In genomic region chr12:69879739-69880138, GRCm38 (mm10) we compare ENCODE assay signal across 13 mouse cellular contexts. TPM values are rescaled to one million over a fixed set of nuclear protein-coding genes. Genes with fewer than 3 reads are reported as not detected.
DNase-seq lines count a peak whose midpoint lies in the region; ATAC-seq lines count a peak whose summit lies in the region.
"Had no signal": no experiment of that assay in that cellular context is flagged by ENCODE, and none has a peak within 500 bp of the region (broad histone marks: within the 10 kb centered on the region; RNA-seq: fewer than 3 reads in every experiment).

No protein-coding gene starts in this region.

- H3K4me3 ChIP-seq in intestine, embryonic 16.5 days (ENCODE audit: low read length) = no peak overlapping the region
- H3K4me3 ChIP-seq: liver, embryonic 13.5 days had no signal

- intact Hi-C loops in left cerebral cortex, postnatal 25 days (cut with DNase I) = no loop called here

- 0 out of 2 replicates have a peak overlapping the region, but pooled peaks have one; percentile 10 for H3K9ac ChIP-seq in intestine, embryonic 16.5 days (ENCODE audit: low read depth, low read length)

- DNase-seq in frontal cortex, postnatal 25 days (ENCODE audit: low spot score in 2 of 2) = no peak
- peak; percentile 51 for DNase-seq in layer of hippocampus, adult 9-11 months
- DNase-seq in layer of hippocampus, adult 9-10 months (ENCODE audit: low spot score) = no peak
- DNase-seq in Muller cell, postnatal 12 days (ENCODE audit: inconsistent ontology term) = peak; percentile 47
- DNase-seq in cerebellum, postnatal 10 days = no peak
- no peak for DNase-seq in left cerebral cortex, postnatal 25 days (ENCODE audit: low spot score in 2 of 2)
- DNase-seq: cerebellum, adult 18-20 months; liver, embryonic 13.5 days; thymus, postnatal 36 days had no signal

- H3K9me3 ChIP-seq in intestine, embryonic 16.5 days (ENCODE audit: control insufficient read depth, low read length) = no peaks in the 10 kb centered on the region
- H3K9me3 ChIP-seq: liver, embryonic 13.5 days had no signal

- no peak overlapping the region for H3K27ac ChIP-seq in intestine, embryonic 16.5 days (ENCODE audit: low read length)
- H3K27ac ChIP-seq: hindbrain, postnatal 0 days; liver, embryonic 13.5 days had no signal

- H3K27me3 ChIP-seq in intestine, embryonic 16.5 days (replicated peaks; ENCODE audit: control insufficient read depth, insufficient read depth, low read length) = no peaks in the 10 kb centered on the region
- H3K27me3 ChIP-seq: liver, embryonic 13.5 days had no signal

- ATAC-seq in frontal cortex, adult (ENCODE audit: low TSS enrichment) = peak; percentile 56; the same call in 1 of the 2 replicates
- no peak for ATAC-seq in intestine, embryonic 16.5 days
- ATAC-seq: activated CD4-positive, CD25-positive, alpha-beta regulatory T cell, adult 4 months; hindbrain, postnatal 0 days had no signal

- H3K4me2 ChIP-seq in intestine, embryonic 16.5 days (ENCODE audit: low read depth, low read length) = peak overlapping the region; percentile 27; the same call in 1 of the 2 replicates
- H3K4me2 ChIP-seq: liver, embryonic 13.5 days had no signal

- H3K4me1 ChIP-seq in intestine, embryonic 16.5 days (ENCODE audit: control insufficient read depth, insufficient read depth, low read length) = peaks cover 21% of the 10 kb centered on the region

- WGBS in intestine, embryonic 16.5 days = 13% methylated on average over 6 of the region's 6 CpGs

- H3K36me3 ChIP-seq in intestine, embryonic 16.5 days (ENCODE audit: control insufficient read depth, insufficient read depth, low read length) = no peaks in the 10 kb centered on the region

RNA-seq across cellular contexts. Expression of gene Atl1, which starts 12.7 kb away (rescaled TPM):
- polyA plus RNA-seq in intestine, embryonic 16.5 days (2015; fragmentation: Nextera tagmentation; extraction: Ambion mirVana) = 5.1 and 5.4 TPM in 2 replicates
- total RNA-seq in left cerebral cortex, postnatal 25 days (2021) = 100 to 1,000 TPM; 236 to 246 TPM

RNA-seq across cellular contexts. Expression of gene Map4k5, which starts 13.3 kb away (rescaled TPM):
- 14.2 and 17.0 TPM in 2 replicates for polyA plus RNA-seq in intestine, embryonic 16.5 days (2015; fragmentation: Nextera tagmentation; extraction: Ambion mirVana)
- 10 to 100 TPM; 41.7 to 46.2 TPM for total RNA-seq in left cerebral cortex, postnatal 25 days (2021)

Comparison
In these comparisons a context has a peak if more than half of its experiments do, and no peak if none do; other contexts are left out.
1. DNase-seq: peak in layer of hippocampus, adult 9-11 months (single experiment) and Muller cell, postnatal 12 days (single experiment); none in frontal cortex, postnatal 25 days (0 of 2), layer of hippocampus, adult 9-10 months (single experiment), cerebellum, postnatal 10 days (0 of 2) and left cerebral cortex, postnatal 25 days (0 of 2).